Mouse (Mus musculus): ENCODE data around the gene Mgat5. TPM values are rescaled to one million over a fixed set of nuclear protein-coding genes. Genes with fewer than 3 reads are reported as not detected.

Gene Mgat5
- polyA plus RNA-seq, 1 experiment: 29.3 TPM

DNA sequence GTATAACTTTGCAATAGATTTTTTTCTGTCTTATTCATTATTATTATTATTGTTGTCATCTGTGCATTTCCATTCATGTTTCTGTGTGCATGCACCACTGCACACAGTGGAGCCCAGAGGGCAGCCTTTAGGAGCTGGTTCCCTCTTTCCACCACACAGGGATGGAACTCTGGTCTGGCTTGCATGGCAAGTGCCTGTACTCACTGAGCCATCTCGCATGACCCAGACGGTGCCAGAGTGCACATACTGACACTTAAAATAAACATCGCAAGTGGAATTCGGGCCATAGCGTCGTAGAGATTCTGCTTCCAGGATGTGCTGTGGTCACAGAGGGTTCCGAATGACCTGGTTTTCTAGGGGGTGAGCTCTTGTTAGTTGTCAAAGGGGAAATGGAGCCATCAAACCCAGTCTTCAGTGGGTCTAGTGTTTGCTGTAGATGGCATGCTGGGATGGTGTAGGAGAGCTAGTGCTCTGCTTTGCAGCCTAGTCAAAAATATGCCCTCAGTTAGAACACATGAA, 103.5 kb downstream of the Mgat5 start:
- DNase-seq (ENCODE audit: low read depth): no peak
- TF ChIP-seq CTCF (IDR thresholded peaks at IDR 0.05; ENCODE audit: borderline replicate concordance, extremely low read depth, insufficient read depth, insufficient read length): no peak
- TF ChIP-seq POLR2A (IDR thresholded peaks at IDR 0.05; ENCODE audit: borderline replicate concordance, extremely low read depth, insufficient read depth, insufficient read length, poor library complexity, severe bottlenecking): no peak

DNA sequence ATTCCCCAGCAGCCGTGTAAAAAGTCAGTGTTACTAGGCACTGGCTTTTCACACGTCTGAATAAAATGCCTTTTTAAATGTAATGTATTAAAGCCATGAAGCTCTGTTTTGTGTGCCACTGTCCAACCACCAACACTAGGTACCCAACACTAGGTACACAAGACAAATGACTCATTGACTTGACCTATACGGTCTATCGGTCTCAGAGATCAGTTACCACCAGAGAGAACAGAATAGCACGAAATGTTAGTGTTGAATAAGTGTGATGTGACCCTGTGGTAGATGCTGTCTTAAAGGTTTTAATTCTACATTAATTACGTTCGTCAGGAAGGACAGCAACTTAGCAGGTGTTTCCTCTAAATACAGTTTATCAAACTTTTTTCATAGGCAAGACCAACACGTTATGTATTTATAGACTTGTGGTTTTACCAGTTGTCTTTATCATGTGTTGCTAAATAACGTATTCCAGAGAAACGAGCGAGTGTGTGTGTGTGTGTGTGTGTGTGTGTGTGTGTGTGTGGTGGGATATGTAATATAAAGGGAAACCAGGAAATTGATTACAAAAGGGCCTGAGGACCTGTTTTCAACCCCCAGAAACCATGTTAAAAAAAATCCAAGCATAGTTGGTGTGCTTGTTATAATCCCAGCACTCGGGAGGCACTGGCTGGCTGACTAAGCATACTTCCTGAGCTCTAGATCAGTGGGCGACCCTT, 104.3 kb downstream of the Mgat5 start:
- no peak for TF ChIP-seq CTCF (IDR thresholded peaks at IDR 0.05; ENCODE audit: borderline replicate concordance, extremely low read depth, insufficient read depth, insufficient read length)
- no peak for TF ChIP-seq POLR2A (IDR thresholded peaks at IDR 0.05; ENCODE audit: borderline replicate concordance, extremely low read depth, insufficient read depth, insufficient read length, poor library complexity, severe bottlenecking)
- DNase-seq (ENCODE audit: low read depth): no peak

DNA sequence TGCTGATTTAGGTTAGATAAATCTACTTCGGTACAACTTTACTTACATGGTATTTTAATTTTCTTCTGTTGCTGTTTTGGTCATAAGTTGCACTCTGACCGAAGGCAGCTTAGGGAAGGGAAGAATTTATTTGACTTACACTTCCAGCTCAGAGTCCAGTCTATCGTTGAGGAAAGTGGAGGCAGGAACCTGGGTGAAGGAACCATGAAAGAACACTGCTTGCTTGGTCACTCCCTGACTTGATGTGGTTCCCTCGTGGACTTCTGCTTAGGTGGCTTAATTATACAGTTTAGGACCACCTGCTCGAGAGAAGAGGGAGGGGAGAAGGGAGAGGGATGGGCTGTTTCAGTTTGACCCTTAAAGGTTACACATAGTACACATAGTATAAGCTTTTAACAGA, 105.2 kb downstream of the Mgat5 start:
- DNase-seq (ENCODE audit: low read depth): no peak
- TF ChIP-seq POLR2A (IDR thresholded peaks at IDR 0.05; ENCODE audit: borderline replicate concordance, extremely low read depth, insufficient read depth, insufficient read length, poor library complexity, severe bottlenecking): no peak
- TF ChIP-seq CTCF (IDR thresholded peaks at IDR 0.05; ENCODE audit: borderline replicate concordance, extremely low read depth, insufficient read depth, insufficient read length): no peak

DNA sequence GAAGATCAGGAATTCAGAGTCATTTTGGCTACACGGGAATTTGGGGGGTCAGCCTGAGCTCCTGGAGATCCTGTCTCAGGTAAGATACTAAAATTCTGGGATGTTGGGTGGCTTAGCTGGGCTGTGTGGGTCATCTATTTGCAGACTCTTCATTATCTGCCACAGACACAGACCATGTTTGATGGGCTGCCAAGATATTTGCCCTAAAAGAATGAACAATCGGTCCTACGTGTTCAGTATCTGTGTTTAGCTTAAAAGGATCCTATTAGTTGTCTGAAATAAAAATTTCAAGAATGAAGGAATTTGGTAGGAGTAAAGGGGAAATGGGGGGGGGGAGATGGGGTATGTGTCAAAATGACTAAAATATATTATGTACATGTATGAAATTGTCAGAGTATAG, 105.9 kb downstream of the Mgat5 start:
- TF ChIP-seq CTCF (IDR thresholded peaks at IDR 0.05; ENCODE audit: borderline replicate concordance, extremely low read depth, insufficient read depth, insufficient read length) (no peak), POLR2A (IDR thresholded peaks at IDR 0.05; ENCODE audit: borderline replicate concordance, extremely low read depth, insufficient read depth, insufficient read length, poor library complexity, severe bottlenecking) (no peak)
- no peak for DNase-seq (ENCODE audit: low read depth)

DNA sequence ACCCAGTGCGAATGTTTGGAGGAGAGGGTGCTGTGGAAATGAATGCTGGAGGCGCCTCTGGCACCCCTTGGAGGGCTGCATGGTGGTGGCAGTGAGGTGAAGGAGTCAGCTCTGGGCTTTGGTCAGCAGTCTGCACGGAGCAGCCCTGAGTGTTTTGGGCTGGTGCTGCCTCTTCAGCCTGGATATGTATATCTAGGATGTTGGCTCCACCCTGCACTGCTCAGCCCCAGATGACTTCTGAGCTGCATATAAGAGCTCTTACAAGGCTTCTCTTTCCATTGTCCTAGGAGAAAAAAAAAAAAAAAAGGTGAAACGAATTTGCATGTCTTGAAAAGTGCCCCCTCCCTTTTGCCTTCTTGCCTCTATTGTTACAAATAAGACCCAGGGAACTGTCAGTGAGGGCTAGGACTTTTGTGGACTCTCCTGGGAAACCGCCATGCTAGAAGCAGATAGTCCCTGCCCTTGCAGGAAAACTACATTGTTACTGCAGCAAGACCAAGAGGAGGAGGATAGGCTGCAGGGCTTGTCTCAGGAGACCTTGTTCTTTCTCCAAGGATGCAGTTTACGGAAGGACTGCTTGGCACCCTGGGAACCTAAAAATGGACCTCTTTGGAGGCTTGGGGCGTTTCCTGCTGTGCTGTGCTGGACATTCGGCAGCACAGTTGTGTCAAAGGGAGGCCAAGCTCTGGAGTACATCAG, 109.0 kb downstream of the Mgat5 start:
- TF ChIP-seq POLR2A (IDR thresholded peaks at IDR 0.05; ENCODE audit: borderline replicate concordance, extremely low read depth, insufficient read depth, insufficient read length, poor library complexity, severe bottlenecking) (no peak), CTCF (IDR thresholded peaks at IDR 0.05; ENCODE audit: borderline replicate concordance, extremely low read depth, insufficient read depth, insufficient read length) (no peak)

DNA sequence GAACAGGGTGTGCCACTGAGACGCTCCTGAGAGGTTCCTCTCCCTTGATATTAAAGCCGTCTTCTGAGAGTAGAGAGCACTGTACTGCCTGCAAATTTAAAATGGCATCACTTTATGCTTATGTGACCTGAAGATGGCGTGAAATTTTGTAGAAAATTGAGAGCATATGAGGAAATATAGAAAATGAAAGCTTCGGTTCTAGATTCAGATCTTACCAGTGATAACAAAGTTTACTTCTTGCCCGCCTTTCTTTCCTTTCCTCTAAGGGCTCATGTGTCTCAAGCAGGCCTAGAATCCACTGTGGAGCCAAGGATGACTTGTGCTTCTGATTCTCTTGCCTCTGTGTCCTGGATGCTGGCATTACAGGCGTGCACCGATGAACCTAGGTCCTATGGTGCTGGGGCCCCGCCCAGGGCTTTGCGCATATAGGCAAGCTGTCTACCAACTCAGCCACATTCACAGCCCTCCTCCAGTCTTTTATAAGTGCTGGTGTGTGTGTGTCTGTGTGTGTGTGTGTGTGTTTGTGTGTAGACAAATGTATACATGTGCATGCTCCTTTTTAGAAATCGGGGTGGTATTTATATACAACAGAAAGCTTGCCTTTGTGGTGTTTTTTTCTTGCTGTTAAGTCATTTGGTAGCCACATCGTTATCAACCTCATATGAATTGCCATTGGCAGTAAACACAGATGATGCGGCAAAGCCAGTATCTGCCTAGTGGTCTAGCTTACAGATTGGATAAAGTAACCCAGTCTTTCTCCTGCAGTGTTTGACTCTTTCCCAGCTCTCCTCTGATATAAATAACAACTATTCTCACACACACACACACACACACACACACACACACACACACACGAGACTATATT, 111.2 kb downstream of the Mgat5 start:
- peak; percentile 31 for DNase-seq (ENCODE audit: low read depth)
- TF ChIP-seq POLR2A (IDR thresholded peaks at IDR 0.05; ENCODE audit: borderline replicate concordance, extremely low read depth, insufficient read depth, insufficient read length, poor library complexity, severe bottlenecking) (no peak), CTCF (IDR thresholded peaks at IDR 0.05; ENCODE audit: borderline replicate concordance, extremely low read depth, insufficient read depth, insufficient read length) (no peak)

More for the DNA sequence above, 109.0 kb downstream of the Mgat5 start:
- DNase-seq (ENCODE audit: low read depth): no peak

DNA sequence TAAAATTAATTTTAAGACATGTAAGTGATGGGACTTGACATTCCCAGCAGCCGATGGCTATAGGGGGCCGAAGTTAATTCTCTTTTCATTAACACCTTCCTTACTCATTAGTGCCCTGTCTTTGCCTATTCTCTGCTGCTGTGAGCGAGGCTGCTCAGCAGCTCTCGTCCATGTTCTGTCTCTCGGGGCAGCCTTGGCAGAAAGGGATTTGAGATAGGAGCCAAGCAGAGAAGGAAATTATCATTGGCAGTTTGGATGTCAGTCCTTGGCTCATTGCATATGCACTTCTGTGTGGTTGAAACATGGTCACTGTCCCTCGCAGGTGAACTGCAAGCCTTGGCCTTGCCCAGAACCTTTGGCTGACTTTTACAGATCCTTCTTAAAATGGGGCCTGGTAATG, 111.8 kb downstream of the Mgat5 start:
- DNase-seq (ENCODE audit: low read depth): peak; percentile 52
- TF ChIP-seq CTCF (IDR thresholded peaks at IDR 0.05; ENCODE audit: borderline replicate concordance, extremely low read depth, insufficient read depth, insufficient read length): no peak
- TF ChIP-seq POLR2A (IDR thresholded peaks at IDR 0.05; ENCODE audit: borderline replicate concordance, extremely low read depth, insufficient read depth, insufficient read length, poor library complexity, severe bottlenecking): no peak

DNA sequence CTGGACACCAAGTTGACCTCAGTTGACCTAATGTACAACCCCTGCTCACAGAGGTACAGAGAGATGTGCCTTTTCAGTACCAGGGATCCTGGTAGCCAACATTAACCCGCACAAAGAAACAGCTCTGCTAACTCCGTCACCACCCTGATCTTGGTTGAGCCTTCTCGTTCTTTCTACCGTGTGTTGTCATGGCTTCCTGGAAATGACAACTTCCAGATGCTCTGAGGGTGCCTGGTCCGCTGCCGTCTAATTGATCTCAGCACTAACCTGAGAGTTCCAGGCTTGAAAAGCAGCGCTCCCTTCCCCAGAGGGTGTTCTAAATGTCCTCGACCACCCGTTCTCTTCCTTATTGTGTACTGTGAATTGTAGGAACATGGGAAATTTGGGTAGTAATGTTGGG, 112.7 kb downstream of the Mgat5 start:
- TF ChIP-seq CTCF (IDR thresholded peaks at IDR 0.05; ENCODE audit: borderline replicate concordance, extremely low read depth, insufficient read depth, insufficient read length): no peak
- no peak for TF ChIP-seq POLR2A (IDR thresholded peaks at IDR 0.05; ENCODE audit: borderline replicate concordance, extremely low read depth, insufficient read depth, insufficient read length, poor library complexity, severe bottlenecking)
- DNase-seq (ENCODE audit: low read depth): peak; percentile 23

DNA sequence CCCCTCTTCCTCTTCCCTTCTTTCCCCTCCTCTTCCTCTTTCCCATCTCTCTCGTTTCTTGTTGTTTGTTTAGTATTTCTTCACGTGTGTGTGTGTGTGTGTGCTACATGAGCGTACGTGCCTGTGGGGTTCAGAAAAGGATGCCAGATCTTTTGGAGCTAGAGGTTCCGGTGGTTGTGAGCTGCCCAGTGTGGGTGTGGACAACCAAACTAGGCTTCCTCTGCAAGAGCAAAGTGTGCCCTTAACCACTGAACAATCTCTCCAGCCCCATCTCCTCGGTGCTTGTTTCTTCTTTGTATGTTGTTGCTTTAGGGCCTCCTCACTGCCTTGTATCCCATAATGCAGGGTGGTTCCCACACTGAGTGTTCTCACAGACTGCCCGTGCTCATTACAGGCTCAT, 113.7 kb downstream of the Mgat5 start:
- no peak for TF ChIP-seq CTCF (IDR thresholded peaks at IDR 0.05; ENCODE audit: borderline replicate concordance, extremely low read depth, insufficient read depth, insufficient read length)
- TF ChIP-seq POLR2A (IDR thresholded peaks at IDR 0.05; ENCODE audit: borderline replicate concordance, extremely low read depth, insufficient read depth, insufficient read length, poor library complexity, severe bottlenecking): no peak
- no peak for DNase-seq (ENCODE audit: low read depth)

DNA sequence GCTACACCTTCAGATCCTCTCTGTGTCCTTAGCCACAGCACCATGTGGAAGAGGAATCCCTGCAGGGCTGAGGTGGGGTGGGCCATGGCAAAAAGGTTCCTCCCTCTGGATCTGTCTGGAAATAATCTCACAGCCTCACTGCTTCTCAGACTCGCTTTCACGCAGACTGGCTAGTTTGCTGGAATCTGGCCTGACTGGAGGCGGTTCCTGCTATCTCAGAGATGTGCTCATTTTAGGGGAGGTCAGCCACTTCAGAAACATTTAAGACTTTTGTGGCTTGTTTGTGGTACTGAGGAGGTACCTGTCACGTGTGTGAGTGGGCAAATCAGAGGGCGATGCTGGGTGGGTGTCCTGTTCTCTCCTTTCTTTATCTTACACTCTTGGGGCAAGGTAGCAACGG, 115.0 kb downstream of the Mgat5 start:
- no peak for TF ChIP-seq CTCF (IDR thresholded peaks at IDR 0.05; ENCODE audit: borderline replicate concordance, extremely low read depth, insufficient read depth, insufficient read length)
- no peak for TF ChIP-seq POLR2A (IDR thresholded peaks at IDR 0.05; ENCODE audit: borderline replicate concordance, extremely low read depth, insufficient read depth, insufficient read length, poor library complexity, severe bottlenecking)
- no peak for DNase-seq (ENCODE audit: low read depth)

DNA sequence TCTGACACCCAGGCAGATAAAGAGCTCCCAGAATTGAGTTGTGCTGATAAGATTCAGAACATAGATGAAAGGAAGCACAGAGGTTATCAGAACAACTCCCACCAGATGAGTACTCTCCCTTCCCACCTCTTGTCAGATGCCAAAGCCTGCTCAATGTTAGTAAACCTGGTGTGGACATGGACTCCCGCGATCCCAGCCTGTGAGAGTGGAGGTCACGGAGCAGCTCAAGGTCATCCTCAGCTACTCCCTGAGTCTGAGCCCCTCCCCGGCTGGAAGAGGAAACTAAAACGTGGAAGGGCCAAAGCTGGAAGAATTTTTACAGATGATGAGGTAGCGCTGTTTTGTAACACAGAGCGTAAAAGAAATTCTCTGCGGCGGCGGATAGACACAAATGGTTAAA, 116.1 kb downstream of the Mgat5 start:
- no peak for TF ChIP-seq POLR2A (IDR thresholded peaks at IDR 0.05; ENCODE audit: borderline replicate concordance, extremely low read depth, insufficient read depth, insufficient read length, poor library complexity, severe bottlenecking)
- no peak for TF ChIP-seq CTCF (IDR thresholded peaks at IDR 0.05; ENCODE audit: borderline replicate concordance, extremely low read depth, insufficient read depth, insufficient read length)
- DNase-seq (ENCODE audit: low read depth): no peak
